Mouse (Mus musculus) T-helper 17 cell (primary cell): ENCODE data around the gene Helb.

Source experiments
- in situ Hi-C, 2 experiments: fragments of 300-600 bp; cut with MboI, MseI; formaldehyde crosslinking; loops; 1 replicate in 1 of 2; 2 replicates in 1 of 2; pipeline ENCODE4 v1.15.1; 2025; ENCODE audit warnings: high pct_unique_total_duplicates in 2 of 2

Gene Helb

GRCm38 (mm10) chr10:120097564-120097963, 15.2 kb downstream of the Helb start:
- in situ Hi-C loops = no loop called here

DNA sequence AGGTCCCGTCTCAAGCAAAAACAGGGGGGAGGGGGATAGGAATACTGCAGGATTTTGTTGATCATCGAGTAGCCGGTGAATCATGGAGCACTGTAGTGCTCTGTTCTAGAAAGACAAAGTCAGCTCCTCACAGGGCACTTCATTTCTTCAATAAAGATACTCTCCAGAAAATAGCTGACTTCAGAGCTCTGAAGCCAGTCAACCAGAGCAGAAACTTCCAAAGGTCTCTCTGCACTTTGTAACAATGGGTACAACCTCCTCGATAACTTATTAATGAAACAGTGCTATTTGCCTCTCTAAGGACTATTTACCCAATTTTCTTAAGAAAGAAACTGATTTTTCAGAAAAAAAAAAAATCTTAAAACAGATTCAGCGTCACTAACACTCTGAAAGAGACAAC, 17.1 kb downstream of the Helb start:
- in situ Hi-C loops = no loop called here

DNA sequence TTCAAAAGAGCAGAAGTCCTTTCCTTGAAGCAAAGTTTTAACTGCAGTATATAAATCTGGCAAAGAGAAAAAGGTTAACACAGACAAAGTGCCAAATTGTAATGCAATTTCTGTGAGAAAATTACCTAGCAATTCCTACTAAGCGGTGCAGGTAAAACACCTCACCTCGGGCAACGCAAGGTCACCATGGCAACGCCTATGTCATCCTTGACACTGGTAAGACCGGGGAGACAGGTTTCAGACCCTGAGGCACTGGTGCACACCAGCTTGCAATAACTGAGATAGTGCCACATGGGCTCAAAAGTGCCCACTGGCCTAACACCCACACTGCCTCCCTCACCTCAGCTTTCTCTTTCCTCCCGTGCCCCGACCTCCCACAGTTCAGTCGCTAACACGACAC, 17.7 kb downstream of the Helb start:
- in situ Hi-C loops = no loop called here

DNA sequence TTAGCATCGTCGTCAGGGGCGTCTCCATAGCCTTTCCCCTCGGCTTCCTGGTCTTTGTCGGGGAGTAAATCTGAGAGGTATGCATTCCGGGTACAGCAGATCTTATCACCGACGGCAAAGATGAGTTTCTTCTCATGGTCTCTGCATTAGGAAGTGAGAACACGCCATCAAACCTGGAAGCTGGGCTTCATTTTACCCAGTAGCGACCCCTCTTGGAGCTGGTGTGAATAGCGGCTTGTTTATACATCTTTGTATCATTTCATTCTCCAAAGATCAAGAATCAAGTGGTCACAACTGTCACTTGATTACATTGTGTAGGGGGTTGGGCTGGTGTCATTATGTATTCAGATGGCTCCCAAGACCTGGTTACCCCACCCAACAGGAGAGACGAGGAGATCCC, 20.2 kb downstream of the Helb start:
- in situ Hi-C loops = no loop called here

GRCm38 (mm10) chr10:120077850-120078249, 34.9 kb downstream of the Helb start:
- in situ Hi-C loops = no loop called here

- in situ Hi-C loops = no loop called here
These were observed 46.5 kb downstream of the Helb start for GRCm38 (mm10) chr10:120066319-120066718.

DNA sequence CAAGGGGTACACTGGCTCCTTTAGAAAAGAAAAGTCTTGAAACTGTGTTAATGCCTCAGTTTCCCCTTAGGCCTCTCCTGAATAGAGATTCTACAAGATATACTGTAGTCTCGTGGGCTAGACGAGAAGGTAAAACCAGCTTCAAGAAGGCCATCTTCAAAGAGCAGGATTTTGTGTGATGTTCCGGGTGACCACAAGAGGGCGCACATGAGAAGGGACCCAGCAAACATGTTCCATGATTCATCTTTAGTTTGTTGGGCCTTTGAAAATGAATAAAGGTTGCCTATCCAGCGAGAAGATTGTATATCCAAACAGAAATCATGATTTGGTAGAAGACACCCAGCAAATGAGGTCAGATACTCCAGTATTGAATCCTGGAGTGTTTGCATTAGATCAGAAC, 48.4 kb downstream of the Helb start:
- in situ Hi-C loops = no loop called here

GRCm38 (mm10) chr10:120061238-120062130, 51.3 kb downstream of the Helb start:
- in situ Hi-C loops = no loop called here

- in situ Hi-C loops = no loop called here
These were observed 52.1 kb downstream of the Helb start for GRCm38 (mm10) chr10:120060579-120061237.

GRCm38 (mm10) chr10:120044714-120045234, 68.0 kb downstream of the Helb start:
- in situ Hi-C loops = no loop called here

DNA sequence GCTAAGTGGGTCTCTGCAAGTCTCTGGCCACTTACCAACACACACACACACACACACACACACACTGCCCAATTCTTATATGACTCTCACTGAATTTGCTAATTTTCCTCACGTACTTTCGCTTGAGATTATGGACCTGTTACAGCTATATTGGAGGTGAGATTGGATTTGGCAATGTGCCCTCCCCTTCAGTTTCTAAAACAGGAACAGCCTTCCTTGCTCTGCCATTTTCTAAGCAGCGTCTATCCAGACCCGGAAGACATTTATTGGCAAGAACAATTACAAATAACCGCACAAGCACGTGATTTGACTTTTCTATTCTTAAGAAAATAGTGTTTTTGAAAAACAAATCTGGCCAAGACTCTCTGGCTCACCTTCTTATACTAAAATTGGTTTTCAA, 68.5 kb downstream of the Helb start:
- in situ Hi-C loops = no loop called here

DNA sequence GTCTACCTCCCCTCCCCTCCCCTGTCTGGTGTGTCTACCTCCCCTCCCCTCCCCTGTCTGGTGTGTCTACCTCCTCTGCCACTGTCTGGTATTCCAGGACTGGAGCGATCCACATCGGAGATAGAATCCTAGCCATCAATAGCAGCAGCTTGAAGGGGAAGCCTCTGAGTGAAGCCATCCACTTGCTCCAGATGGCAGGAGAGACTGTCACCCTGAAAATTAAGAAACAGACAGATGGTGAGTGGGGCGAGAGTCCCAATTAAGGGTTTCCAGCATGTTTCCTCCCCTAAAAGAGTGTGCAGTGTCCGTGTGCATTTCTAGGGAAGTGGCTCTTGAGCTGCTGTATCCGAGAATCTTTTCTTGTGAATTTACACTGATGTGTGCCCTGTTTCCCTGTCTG, 74.6 kb downstream of the Helb start:
- in situ Hi-C loops = no loop called here

GRCm38 (mm10) chr10:120035824-120036223, 77.0 kb downstream of the Helb start:
- in situ Hi-C loops = no loop called here

GRCm38 (mm10) chr10:120035211-120035733, 77.5 kb downstream of the Helb start:
- in situ Hi-C loops = no loop called here

- in situ Hi-C loops = no loop called here
These were observed 78.9 kb downstream of the Helb start for GRCm38 (mm10) chr10:120033866-120034265.
